Mouse (Mus musculus) myocyte (in vitro differentiated cells): ENCODE measurements around the gene Itm2b.

Source experiments
- CEBPB ChIP-seq: IDR thresholded peaks from 2 replicates; pipeline ENCODE4 v1.6.1; 2011; ENCODE audit warnings: mild to moderate bottlenecking, moderate library complexity; ENCODE audit not compliant: poor library complexity, insufficient read depth, severe bottlenecking
- E2F4 ChIP-seq: IDR thresholded peaks from one replicate; pipeline ENCODE4 v1.6.1; 2011; ENCODE audit warnings: mild to moderate bottlenecking, control low read depth, moderate library complexity; ENCODE audit not compliant: insufficient read depth
- MAX ChIP-seq: IDR thresholded peaks from one replicate; pipeline ENCODE4 v1.6.1; 2011; ENCODE audit warnings: low read depth, mild to moderate bottlenecking, control low read depth
- POLR2A ChIP-seq: IDR thresholded peaks from one replicate; pipeline ENCODE4 v1.6.1; 2011; ENCODE audit warnings: low read depth, mild to moderate bottlenecking, control low read depth, moderate library complexity; ENCODE audit not compliant: insufficient read length
- TCF12 ChIP-seq: IDR thresholded peaks from one replicate; pipeline ENCODE4 v1.6.1; 2011; ENCODE audit warnings: mild to moderate bottlenecking, control low read depth; ENCODE audit not compliant: poor library complexity, insufficient read depth, severe bottlenecking
- USF1 ChIP-seq: IDR thresholded peaks from one replicate; pipeline ENCODE4 v1.6.1; 2011; ENCODE audit warnings: low read depth, mild to moderate bottlenecking, control low read depth, moderate library complexity

DNA sequence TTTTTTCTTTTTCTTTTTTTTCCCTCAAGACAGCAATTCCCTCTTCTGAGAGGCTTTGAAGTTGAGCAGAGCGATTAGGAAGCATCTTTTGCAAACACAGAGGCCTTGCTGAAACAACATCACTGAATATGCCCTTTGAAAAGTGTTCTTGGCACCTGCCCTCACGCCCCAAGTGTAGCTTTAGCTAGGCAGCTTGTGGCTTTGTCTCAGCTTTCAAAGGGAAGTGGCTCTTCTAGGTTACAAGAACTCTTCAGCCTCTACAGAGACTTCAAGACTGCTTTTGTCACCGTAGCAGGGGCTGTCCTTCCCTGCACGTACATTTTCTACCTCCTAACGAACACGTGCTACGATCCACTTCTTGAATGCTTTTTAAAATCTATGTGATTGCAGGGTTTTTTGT, 4.0 kb upstream of the Itm2b start:
- no peak for TF ChIP-seq E2F4
- TF ChIP-seq POLR2A: no peak
- TF ChIP-seq USF1: no peak
- TF ChIP-seq MAX: no peak
- no peak for TF ChIP-seq TCF12
- TF ChIP-seq CEBPB: no peak
